In genomic region chr13:4230841-4231623, GRCm38 (mm10) we compare ENCODE assay signal across 38 mouse cellular contexts. TPM values are rescaled to one million over a fixed set of nuclear protein-coding genes. Genes with fewer than 3 reads are reported as not detected.
DNase-seq lines count a peak whose midpoint lies in the region; ATAC-seq and TF ChIP-seq lines count a peak whose summit lies in the region.
"Had no signal": no experiment of that assay in that cellular context is flagged by ENCODE, and none has a peak within 500 bp of the region (broad histone marks: within the 10 kb centered on the region; RNA-seq: fewer than 3 reads in every experiment).

No protein-coding gene starts in this region.

- H3K36me3 ChIP-seq in heart, adult 2 months (ENCODE audit: control insufficient read depth, insufficient read depth, low read length), result no peaks in the 10 kb centered on the region
- H3K36me3 ChIP-seq in lung, embryonic 16.5 days (ENCODE audit: control insufficient read depth, insufficient read depth, low read length), result no peaks in the 10 kb centered on the region
- H3K36me3 ChIP-seq in lung, postnatal 0 days (ENCODE audit: insufficient read depth, low read length), result no peaks in the 10 kb centered on the region
- no peaks in the 10 kb centered on the region for H3K36me3 ChIP-seq in intestine, embryonic 16.5 days (ENCODE audit: control insufficient read depth, insufficient read depth, low read length)
- no peaks in the 10 kb centered on the region for H3K36me3 ChIP-seq in midbrain, embryonic 13.5 days
- H3K36me3 ChIP-seq: heart, embryonic 15.5 days; hindbrain, embryonic 12.5 days; kidney, embryonic 15.5 days; limb, embryonic 13.5 days; liver, embryonic 12.5 days; midbrain, embryonic 10.5 days had no signal

- H3K4me1 ChIP-seq in heart, adult 2 months (ENCODE audit: control insufficient read depth, insufficient read depth, low read length), result no peaks in the 10 kb centered on the region; the same call in 1 of the 2 replicates
- H3K4me1 ChIP-seq in lung, embryonic 16.5 days (replicated peaks; ENCODE audit: control insufficient read depth, insufficient read depth, low read length), result no peaks in the 10 kb centered on the region
- no peaks in the 10 kb centered on the region; the same call in 1 of the 2 replicates for H3K4me1 ChIP-seq in lung, postnatal 0 days (ENCODE audit: insufficient read depth, low read depth, low read length)
- no peaks in the 10 kb centered on the region; the same call in 1 of the 2 replicates for H3K4me1 ChIP-seq in intestine, embryonic 16.5 days (ENCODE audit: control insufficient read depth, insufficient read depth, low read length)
- H3K4me1 ChIP-seq in midbrain, embryonic 13.5 days (replicated peaks), result no peaks in the 10 kb centered on the region
- H3K4me1 ChIP-seq: forebrain, embryonic 13.5 days; hindbrain, embryonic 12.5 days; kidney, embryonic 15.5 days; limb, embryonic 13.5 days; liver, embryonic 12.5 days; midbrain, embryonic 10.5 days had no signal

- TF ChIP-seq CTCF in heart, adult 2 months (IDR thresholded peaks at IDR 0.05), result no peak
- TF ChIP-seq CTCF in lung, postnatal 0 days (IDR thresholded peaks at IDR 0.05), result no peak

- no peak for TF ChIP-seq POLR2A in heart, adult 2 months (IDR thresholded peaks at IDR 0.05; ENCODE audit: insufficient read depth, low read depth, low read length)

- 80% methylated on average over 8 of the region's 8 CpGs for WGBS in heart, adult 2 months
- WGBS in lung, embryonic 16.5 days, result 76% methylated on average over 8 of the region's 8 CpGs
- WGBS in lung, postnatal 0 days, result 68% methylated on average over 8 of the region's 8 CpGs
- 68% methylated on average over 8 of the region's 8 CpGs for WGBS in intestine, embryonic 16.5 days
- 94% methylated on average over 8 of the region's 8 CpGs for WGBS in midbrain, embryonic 13.5 days

- no peak for DNase-seq in heart, adult 2 months
- no peak for DNase-seq in heart, adult 8-10 months (ENCODE audit: low spot score)
- DNase-seq in lung, postnatal 0 days (ENCODE audit: low spot score), result no peak
- no peak for DNase-seq in adrenal gland, adult 2 months
- DNase-seq: adrenal gland, postnatal 36 days; cerebellum, adult 2 months; cerebellum, postnatal 14 days; gastrocnemius, postnatal 14 days; kidney, adult 18-20 months; kidney, postnatal 25 days; lung, adult 18-20 months; right cerebral cortex, postnatal 4 days; thymus, adult 18-20 months; thymus, postnatal 25 days had no signal

- no peak overlapping the region for H3K4me3 ChIP-seq in heart, adult 2 months
- H3K4me3 ChIP-seq in lung, embryonic 16.5 days (ENCODE audit: low read length), result no peak overlapping the region
- no peak overlapping the region for H3K4me3 ChIP-seq in lung, postnatal 0 days (ENCODE audit: low read depth, low read length)
- H3K4me3 ChIP-seq in intestine, embryonic 16.5 days (ENCODE audit: low read length), result no peak overlapping the region
- no peak overlapping the region for H3K4me3 ChIP-seq in midbrain, embryonic 13.5 days (replicated peaks)
- H3K4me3 ChIP-seq: erythroblast, embryonic 14.5 days; forebrain, embryonic 13.5 days; heart, embryonic 15.5 days; hindbrain, embryonic 12.5 days; kidney, embryonic 15.5 days; limb, embryonic 13.5 days; liver, embryonic 12.5 days; midbrain, embryonic 10.5 days had no signal

- H3K27me3 ChIP-seq in heart, adult 2 months (ENCODE audit: control insufficient read depth, insufficient read depth, low read length), result no peaks in the 10 kb centered on the region
- no peaks in the 10 kb centered on the region for H3K27me3 ChIP-seq in lung, embryonic 16.5 days (ENCODE audit: control insufficient read depth, insufficient read depth, low read depth, low read length)
- no peaks in the 10 kb centered on the region for H3K27me3 ChIP-seq in lung, postnatal 0 days (replicated peaks; ENCODE audit: insufficient read depth, low read length)
- no peaks in the 10 kb centered on the region for H3K27me3 ChIP-seq in intestine, embryonic 16.5 days (replicated peaks; ENCODE audit: control insufficient read depth, insufficient read depth, low read length)
- no peaks in the 10 kb centered on the region for H3K27me3 ChIP-seq in midbrain, embryonic 13.5 days
- H3K27me3 ChIP-seq: forebrain, embryonic 13.5 days; heart, embryonic 15.5 days; hindbrain, embryonic 12.5 days; kidney, embryonic 15.5 days; limb, embryonic 13.5 days; liver, embryonic 12.5 days; Patski had no signal

- no peaks in the 10 kb centered on the region for H3K79me2 ChIP-seq in heart, adult 2 months (replicated peaks; ENCODE audit: control insufficient read depth, insufficient read depth, low read length)

- intact Hi-C loops in heart, adult 2 months (cut with DNase I), result no loop called here

- H3K9me3 ChIP-seq in lung, embryonic 16.5 days (ENCODE audit: control insufficient read depth, low read length), result no peaks in the 10 kb centered on the region
- no peaks in the 10 kb centered on the region for H3K9me3 ChIP-seq in lung, postnatal 0 days (ENCODE audit: low read length)
- no peaks in the 10 kb centered on the region for H3K9me3 ChIP-seq in intestine, embryonic 16.5 days (ENCODE audit: control insufficient read depth, low read length)
- no peaks in the 10 kb centered on the region for H3K9me3 ChIP-seq in midbrain, embryonic 13.5 days
- H3K9me3 ChIP-seq: forebrain, embryonic 13.5 days; heart, embryonic 15.5 days; hindbrain, embryonic 12.5 days; kidney, embryonic 15.5 days; limb, embryonic 13.5 days; liver, embryonic 12.5 days; midbrain, embryonic 10.5 days had no signal

- H3K4me2 ChIP-seq in lung, embryonic 16.5 days (ENCODE audit: low read depth, low read length), result no peak overlapping the region
- no peak overlapping the region for H3K4me2 ChIP-seq in lung, postnatal 0 days (replicated peaks; ENCODE audit: low read depth, low read length)
- no peak overlapping the region for H3K4me2 ChIP-seq in intestine, embryonic 16.5 days (ENCODE audit: low read depth, low read length)
- H3K4me2 ChIP-seq in midbrain, embryonic 13.5 days (replicated peaks), result no peak overlapping the region
- H3K4me2 ChIP-seq: forebrain, embryonic 13.5 days; heart, embryonic 15.5 days; hindbrain, embryonic 12.5 days; kidney, embryonic 15.5 days; limb, embryonic 13.5 days; liver, embryonic 12.5 days had no signal

- peak overlapping the region; percentile 26 for H3K27ac ChIP-seq in heart, adult 2 months
- H3K27ac ChIP-seq in lung, embryonic 16.5 days (ENCODE audit: low read length), result no peak overlapping the region
- H3K27ac ChIP-seq in lung, postnatal 0 days (ENCODE audit: low read length), result no peak overlapping the region; the same call in 1 of the 2 replicates
- peak overlapping the region; percentile 65 for H3K27ac ChIP-seq in intestine, embryonic 16.5 days (ENCODE audit: low read length)
- no peak overlapping the region for H3K27ac ChIP-seq in midbrain, embryonic 13.5 days
- H3K27ac ChIP-seq: forebrain, embryonic 13.5 days; heart, embryonic 15.5 days; hindbrain, embryonic 12.5 days; kidney, embryonic 15.5 days; limb, embryonic 13.5 days; liver, embryonic 12.5 days; midbrain, embryonic 10.5 days; stomach, postnatal 0 days had no signal

- 0 out of 2 replicates have a peak, but pooled peaks have one; percentile 31 for ATAC-seq in lung, embryonic 16.5 days (ENCODE audit: low read depth)
- ATAC-seq in lung, postnatal 0 days, result no peak
- ATAC-seq in intestine, embryonic 16.5 days, result peak; percentile 71
- ATAC-seq in midbrain, embryonic 13.5 days, result no peak
- ATAC-seq: forebrain, embryonic 13.5 days; liver, embryonic 12.5 days; midbrain, embryonic 16.5 days; Patski had no signal

- no peak overlapping the region for H3K9ac ChIP-seq in heart, adult 2 months (ENCODE audit: low read depth, low read length)
- no peak overlapping the region for H3K9ac ChIP-seq in lung, embryonic 16.5 days (ENCODE audit: low read length)
- no peak overlapping the region for H3K9ac ChIP-seq in lung, postnatal 0 days (replicated peaks; ENCODE audit: low read depth)
- no peak overlapping the region for H3K9ac ChIP-seq in intestine, embryonic 16.5 days (ENCODE audit: low read depth, low read length)
- H3K9ac ChIP-seq in midbrain, embryonic 13.5 days (replicated peaks), result no peak overlapping the region
- H3K9ac ChIP-seq: forebrain, embryonic 13.5 days; heart, embryonic 15.5 days; hindbrain, embryonic 12.5 days; kidney, embryonic 15.5 days; limb, embryonic 13.5 days; liver, embryonic 12.5 days had no signal

- TF ChIP-seq EP300 in heart, adult 2 months (IDR thresholded peaks at IDR 0.05; ENCODE audit: insufficient read depth, low read depth, low read length), result no peak
- TF ChIP-seq EP300 in lung, postnatal 0 days (IDR thresholded peaks at IDR 0.05), result no peak

RNA-seq across cellular contexts. Expression of gene Akr1c19, which starts 2.5 kb away (rescaled TPM):
- total RNA-seq in heart, adult 2 months (2021), result 1 to 10 TPM; 1.4 TPM
- 0.70 and 1.2 TPM in 2 replicates for polyA plus RNA-seq in heart, adult 2 months (2012; rRNA removed)
- total RNA-seq in heart, adult 8-10 months (2022), result 1 to 10 TPM; 1.7 to 2.3 (median 1.8) TPM
- 9.8 and 13.3 TPM in 2 replicates for polyA plus RNA-seq in lung, embryonic 16.5 days (2015; fragmentation: Nextera tagmentation; extraction: Ambion mirVana)
- polyA plus RNA-seq in lung, postnatal 0 days (2015; fragmentation: Nextera tagmentation; extraction: Ambion mirVana), result 13.9 and 15.0 TPM in 2 replicates
- 611 and 704 TPM in 2 replicates for polyA plus RNA-seq in intestine, embryonic 16.5 days (2015; fragmentation: Nextera tagmentation; extraction: Ambion mirVana)
- under 1 TPM; 0.69 TPM for total RNA-seq in adrenal gland, adult 2 months (2021)
- polyA plus RNA-seq in adrenal gland, adult 2 months (2012; rRNA removed), result not detected in 2 replicates
- 3.5 and 4.2 TPM in 2 replicates for polyA plus RNA-seq in midbrain, embryonic 13.5 days (2015; fragmentation: Nextera tagmentation; extraction: Ambion mirVana)
- total RNA-seq: left cerebral cortex, postnatal 14 days; megakaryocyte progenitor cell, adult 5-6 weeks; MEL had no signal
- polyA plus RNA-seq: cerebellum, adult 2 months; cortical plate, adult 2 months had no signal

RNA-seq across cellular contexts. Expression of gene Akr1c13, which starts 40.1 kb away (rescaled TPM):
- total RNA-seq in heart, adult 2 months (2021), result 1 to 10 TPM; 1.0 to 1.5 TPM
- 1.0 and 1.1 TPM in 2 replicates for polyA plus RNA-seq in heart, adult 2 months (2012; rRNA removed)
- total RNA-seq in heart, adult 8-10 months (2022), result 1 to 10 TPM in 3 of 4 experiments, under 1 TPM in 1; 0.76 to 2.2 (median 1.8) TPM
- polyA plus RNA-seq in lung, embryonic 16.5 days (2015; fragmentation: Nextera tagmentation; extraction: Ambion mirVana), result 7.8 and 11.1 TPM in 2 replicates
- 7.3 and 7.9 TPM in 2 replicates for polyA plus RNA-seq in lung, postnatal 0 days (2015; fragmentation: Nextera tagmentation; extraction: Ambion mirVana)
- 496 and 608 TPM in 2 replicates for polyA plus RNA-seq in intestine, embryonic 16.5 days (2015; fragmentation: Nextera tagmentation; extraction: Ambion mirVana)
- total RNA-seq in adrenal gland, adult 2 months (2021), result 10 to 100 TPM in 1 of 2 experiments, 1 to 10 TPM in 1; 6.5 to 25.1 TPM
- 3.0 and 3.4 TPM in 2 replicates for polyA plus RNA-seq in adrenal gland, adult 2 months (2012; rRNA removed)
- 1.3 and 1.6 TPM in 2 replicates for polyA plus RNA-seq in midbrain, embryonic 13.5 days (2015; fragmentation: Nextera tagmentation; extraction: Ambion mirVana)
- polyA plus RNA-seq: erythroblast, embryonic 14.5 days had no signal

RNA-seq across cellular contexts. Expression of gene Akr1c12, which starts 48.2 kb away (rescaled TPM):
- not detected for total RNA-seq in heart, adult 2 months (2021)
- 0.12 and 0.14 TPM in 2 replicates for polyA plus RNA-seq in heart, adult 2 months (2012; rRNA removed)
- total RNA-seq in heart, adult 8-10 months (2022), result not detected
- polyA plus RNA-seq in lung, embryonic 16.5 days (2015; fragmentation: Nextera tagmentation; extraction: Ambion mirVana), result 1.2 and 2.5 TPM in 2 replicates
- polyA plus RNA-seq in lung, postnatal 0 days (2015; fragmentation: Nextera tagmentation; extraction: Ambion mirVana), result 0.87 and 1.2 TPM in 2 replicates
- polyA plus RNA-seq in intestine, embryonic 16.5 days (2015; fragmentation: Nextera tagmentation; extraction: Ambion mirVana), result 151 and 173 TPM in 2 replicates
- total RNA-seq in adrenal gland, adult 2 months (2021), result under 1 TPM; 0.38 to 0.61 TPM
- polyA plus RNA-seq in adrenal gland, adult 2 months (2012; rRNA removed), result not detected in 2 replicates
- not detected in 2 replicates for polyA plus RNA-seq in midbrain, embryonic 13.5 days (2015; fragmentation: Nextera tagmentation; extraction: Ambion mirVana)
- total RNA-seq: gastrocnemius, postnatal 14 days; heart, adult 18-20 months; heart, postnatal 25 days; layer of hippocampus, adult 18-20 months; layer of hippocampus, postnatal 10 days; left cerebral cortex, adult 18-20 months; left cerebral cortex, postnatal 14 days had no signal
- polyA plus RNA-seq: cerebellum, adult 2 months; cortical plate, adult 2 months; erythroblast, embryonic 14.5 days; forebrain, embryonic 13.5 days; hindbrain, embryonic 12.5 days; neural tube, embryonic 11.5 days had no signal

Comparison
In these comparisons a context has a peak if more than half of its experiments do, and no peak if none do; other contexts are left out.
1. ATAC-seq: peak in lung, embryonic 16.5 days (single experiment) and intestine, embryonic 16.5 days (single experiment); none in lung, postnatal 0 days (single experiment) and midbrain, embryonic 13.5 days (single experiment).
2. H3K27ac ChIP-seq: peak in heart, adult 2 months (single experiment) and intestine, embryonic 16.5 days (single experiment); none in lung, embryonic 16.5 days (single experiment), lung, postnatal 0 days (single experiment) and midbrain, embryonic 13.5 days (single experiment).
3. RNA of gene Akr1c19, which starts 2.5 kb away (polyA plus RNA-seq): 611 to 704 TPM in intestine, embryonic 16.5 days; 13.9 to 15.0 TPM in lung, postnatal 0 days, 9.8 to 13.3 TPM in lung, embryonic 16.5 days, 3.5 to 4.2 TPM in midbrain, embryonic 13.5 days, 0.70 to 1.2 TPM in heart, adult 2 months and not detected in adrenal gland, adult 2 months; every median in the first group is over 10 times any median in the second.
4. RNA of gene Akr1c13, which starts 40.1 kb away (polyA plus RNA-seq): 496 to 608 TPM in intestine, embryonic 16.5 days; 7.3 to 7.9 TPM in lung, postnatal 0 days, 7.8 to 11.1 TPM in lung, embryonic 16.5 days, 3.0 to 3.4 TPM in adrenal gland, adult 2 months, 1.3 to 1.6 TPM in midbrain, embryonic 13.5 days and 1.0 to 1.1 TPM in heart, adult 2 months; every median in the first group is over 10 times any median in the second.
5. RNA of gene Akr1c12, which starts 48.2 kb away (polyA plus RNA-seq): 151 to 173 TPM in intestine, embryonic 16.5 days; 0.87 to 1.2 TPM in lung, postnatal 0 days, 1.2 to 2.5 TPM in lung, embryonic 16.5 days, 0.12 to 0.14 TPM in heart, adult 2 months, not detected in midbrain, embryonic 13.5 days and not detected in adrenal gland, adult 2 months; every median in the first group is over 10 times any median in the second.